Comparison of ENCODE assay signal across 8 mouse cellular contexts in genomic region chr10:84701110-84701509, GRCm38 (mm10). TPM values are rescaled to one million over a fixed set of nuclear protein-coding genes. Genes with fewer than 3 reads are reported as not detected.
DNase-seq lines count a peak whose midpoint lies in the region; ATAC-seq and TF ChIP-seq lines count a peak whose summit lies in the region.
"Had no signal": no experiment of that assay in that cellular context is flagged by ENCODE, and none has a peak within 500 bp of the region (broad histone marks: within the 10 kb centered on the region; RNA-seq: fewer than 3 reads in every experiment).

No protein-coding gene starts in this region.

- no peaks in the 10 kb centered on the region for H3K79me2 ChIP-seq in C2C12 (ENCODE audit: control insufficient read depth, insufficient read depth)

- peak; percentile 60 for DNase-seq in 3134 (ENCODE audit: extremely low read depth, insufficient read length, low spot score)
- peak; percentile 36 for DNase-seq in c-Kit-positive CD71-positive TER-119-positive erythroid progenitor cells, embryonic 14.5 days (ENCODE audit: low spot score)
- DNase-seq in testis, postnatal 10 days (ENCODE audit: low spot score): peak; percentile 60
- no peak for DNase-seq in embryo, embryonic 9.5 days (ENCODE audit: extremely low spot score)

- H3K9ac ChIP-seq in hindbrain, embryonic 12.5 days: no peak overlapping the region
- H3K9ac ChIP-seq: embryonic facial prominence, embryonic 12.5 days had no signal

- no peak for TF ChIP-seq CTCF in C2C12 (IDR thresholded peaks at IDR 0.05; ENCODE audit: control insufficient read depth, insufficient read depth, insufficient read length)

- no peak overlapping the region for H3K27ac ChIP-seq in hindbrain, embryonic 12.5 days
- H3K27ac ChIP-seq: embryonic facial prominence, embryonic 12.5 days had no signal

- no peaks in the 10 kb centered on the region for H3K9me3 ChIP-seq in hindbrain, embryonic 12.5 days (replicated peaks)
- H3K9me3 ChIP-seq: embryonic facial prominence, embryonic 12.5 days had no signal

- H3K27me3 ChIP-seq in C2C12 (ENCODE audit: control insufficient read depth, insufficient read depth, insufficient read length): no peaks in the 10 kb centered on the region
- H3K27me3 ChIP-seq in hindbrain, embryonic 12.5 days: no peaks in the 10 kb centered on the region
- H3K27me3 ChIP-seq: embryonic facial prominence, embryonic 12.5 days had no signal

- no peak overlapping the region for H3ac ChIP-seq in C2C12 (ENCODE audit: control insufficient read depth, insufficient read length, low read depth)

- peak; percentile 40 to 52; a peak in 2 of 4 replicates for ATAC-seq in hematopoietic stem cell, adult 5-6 weeks (replicated peaks in 1 of 2; ENCODE audit: insufficient read depth in 1 of 2, low FRiP score in 2 of 2, low TSS enrichment in 1 of 2, low read depth in 1 of 2, poor library complexity in 2 of 2, severe bottlenecking in 2 of 2)
- ATAC-seq in hindbrain, embryonic 12.5 days (ENCODE audit: low FRiP score): no peak

- whole genome bisulfite sequencing in hindbrain, embryonic 12.5 days: 89% methylated on average over 8 of the region's 8 CpGs

- no peak overlapping the region for H3K4me2 ChIP-seq in hindbrain, embryonic 12.5 days (replicated peaks)
- H3K4me2 ChIP-seq: embryonic facial prominence, embryonic 12.5 days had no signal

- no peaks in the 10 kb centered on the region for H3K79me3 ChIP-seq in C2C12 (ENCODE audit: low read depth)

- H3K4me1 ChIP-seq in hindbrain, embryonic 12.5 days: peaks cover 4% of the 10 kb centered on the region; the same call in 1 of the 2 replicates
- H3K4me1 ChIP-seq: embryonic facial prominence, embryonic 12.5 days had no signal

- H3K36me3 ChIP-seq in C2C12 (ENCODE audit: control insufficient read depth, insufficient read depth): peaks cover 45% of the 10 kb centered on the region
- H3K36me3 ChIP-seq in hindbrain, embryonic 12.5 days: peaks cover 42% of the 10 kb centered on the region

- H3K4me3 ChIP-seq in C2C12 (ENCODE audit: insufficient read depth, poor library complexity, severe bottlenecking): no peak overlapping the region
- H3K4me3 ChIP-seq in hindbrain, embryonic 12.5 days: no peak overlapping the region
- H3K4me3 ChIP-seq: embryonic facial prominence, embryonic 12.5 days had no signal

TF ChIP-seq in C2C12, 6 proteins besides CTCF, POLR2A, EP300 and RAD21:
- TF ChIP-seq MAX (IDR thresholded peaks at IDR 0.05) (no peak), USF1 (IDR thresholded peaks at IDR 0.05; ENCODE audit: low read depth) (peak; percentile 16), MYOG (IDR thresholded peaks at IDR 0.05; ENCODE audit: control insufficient read depth, extremely low read depth, insufficient read length) (no peak), FOSL1 (IDR thresholded peaks at IDR 0.05; ENCODE audit: insufficient read depth, low read length, poor library complexity, severe bottlenecking) (peak; percentile 30), MYOD1 (IDR thresholded peaks at IDR 0.05; ENCODE audit: control insufficient read depth, insufficient read length, low read depth) (no peak)

RNA-seq across cellular contexts. Expression of gene Rfx4, which starts 54.8 kb away (rescaled TPM):
- polyA plus RNA-seq in C2C12 (2012; fragmentation: generic; extraction: Trizol): not detected
- not detected in 2 replicates for total RNA-seq in hematopoietic stem cell, adult 5-6 weeks (2017)
- polyA plus RNA-seq in hindbrain, embryonic 12.5 days (2016; fragmentation: Nextera tagmentation; extraction: Ambion mirVana): 40.9 and 49.2 TPM in 2 replicates

Comparison
In these comparisons a context has a peak if more than half of its experiments do, and no peak if none do; other contexts are left out.
1. RNA of gene Rfx4, which starts 54.8 kb away (polyA plus RNA-seq): 40.9 to 49.2 TPM in hindbrain, embryonic 12.5 days; not detected in C2C12 (single experiment); every median in the first group is over 10 times any median in the second.